Mouse (Mus musculus) midbrain, postnatal 0 days (tissue): ENCODE measurements around the gene Clec1b. TPM values are rescaled to one million over a fixed set of nuclear protein-coding genes. Genes with fewer than 3 reads are reported as not detected.

Source experiments
- ATAC-seq: fragments of 200-750 bp; cut with Nextera tagmentation; 2 replicates; pipeline ENCODE4 v1.8.0; 2017; ENCODE audit warnings: moderate number of reproducible peaks, mild to moderate bottlenecking, moderate TSS enrichment, moderate library complexity; ENCODE audit not compliant: low FRiP score
- DNase-seq: peaks from one replicate; pipeline ENCODE4 v3.0.0-alpha.2; 2015; ENCODE audit warnings: low spot score
- H3K27ac ChIP-seq: fragments of 300-500 bp; sonication (generic); 2 replicates; pipeline ENCODE4 v1.5.1; 2014; ENCODE audit warnings: low read depth, mild to moderate bottlenecking, low read length, mixed read lengths
- H3K27me3 ChIP-seq: fragments of 300-500 bp; sonication (generic); 2 replicates; pipeline ENCODE4 v1.6.1; 2014; ENCODE audit warnings: low read length, control low read depth, mixed read lengths; ENCODE audit not compliant: insufficient read depth
- H3K36me3 ChIP-seq: fragments of 300-500 bp; sonication (generic); 2 replicates; pipeline ENCODE4 v1.6.1; 2014; ENCODE audit warnings: low read length, control low read depth, mixed read lengths; ENCODE audit not compliant: insufficient read depth
- H3K4me1 ChIP-seq: fragments of 300-500 bp; sonication (generic); 2 replicates; pipeline ENCODE4 v1.6.1; 2014; ENCODE audit warnings: mild to moderate bottlenecking, control low read depth, antibody characterized with exemption, low read length, mixed read lengths; ENCODE audit not compliant: insufficient read depth
- H3K4me2 ChIP-seq: fragments of 300-500 bp; sonication (generic); 2 replicates; pipeline ENCODE4 v1.6.1; 2014; ENCODE audit warnings: low read depth, mild to moderate bottlenecking, low read length, mixed read lengths; ENCODE audit not compliant: poor library complexity, severe bottlenecking
- H3K4me3 ChIP-seq: fragments of 300-500 bp; sonication (generic); 2 replicates; pipeline ENCODE4 v1.5.1; 2014; ENCODE audit warnings: low read depth, mild to moderate bottlenecking, low read length, moderate library complexity
- H3K9ac ChIP-seq: fragments of 300-500 bp; sonication (generic); replicated peaks from 2 replicates; pipeline ENCODE4 v1.6.1; 2014; ENCODE audit warnings: mild to moderate bottlenecking, low read length, moderate library complexity, mixed read lengths; ENCODE audit not compliant: poor library complexity, severe bottlenecking
- H3K9me3 ChIP-seq: fragments of 300-500 bp; sonication (generic); 2 replicates; pipeline ENCODE4 v1.6.1; 2016; ENCODE audit warnings: low read length, control low read depth
- CTCF ChIP-seq: IDR thresholded peaks from 2 replicates; pipeline ENCODE4 v1.5.1; 2016; ENCODE audit warnings: antibody characterized with exemption, mild to moderate bottlenecking
- WGBS: fragments of 180-500 bp; shearing (Covaris S2); extraction: QIAGEN DNeasy Blood & Tissue Kit; methylation state at CpG from one replicate; pipeline ENCODE4 v1.1.7; 2014; 5-methylcytosine and 5-hydroxymethylcytosine counted together
- polyA plus RNA-seq: library from polyadenylated mRNA; unstranded; fragments of >200 nt; fragmentation: Nextera tagmentation; extraction: Ambion mirVana; gene quantifications from 2 replicates; pipeline ENCODE4 v1.2.1, GENCODE M21; 2015
- total RNA-seq: library from RNA; depleted of rRNA; stranded (reverse); fragments of >200 nt; gene quantifications from 2 replicates; pipeline ENCODE4 v1.2.3, GENCODE M21; 2014

Gene Clec1b
- total and polyA plus RNA-seq, 2 experiments from 2014 or later, result 0.46 TPM; not detected in 1

DNA sequence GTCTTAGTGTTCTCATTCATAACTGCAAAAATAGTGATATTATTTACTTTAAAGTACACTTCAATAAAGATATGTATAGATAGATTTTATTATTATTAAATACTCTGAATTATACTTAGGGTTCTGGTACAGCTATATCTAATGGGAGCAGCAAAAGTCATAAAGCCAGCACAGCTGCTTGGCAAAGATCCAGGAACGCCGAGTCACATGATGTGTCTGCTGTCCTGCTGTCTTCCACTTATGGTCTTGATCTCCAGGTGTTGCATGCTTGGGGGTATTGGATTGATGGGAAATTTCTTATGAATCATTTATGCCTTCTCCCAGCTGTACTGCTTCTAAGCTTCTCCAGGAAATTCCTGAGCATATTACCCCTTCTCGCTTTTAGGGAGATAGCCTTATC, 13.6 kb upstream of the Clec1b start:
- Histone ChIP-seq H3K4me1 (no peaks in the 10 kb centered on the region), H3K27me3 (no peaks in the 10 kb centered on the region), H3K4me2 (no peak overlapping the region), H3K36me3 (no peaks in the 10 kb centered on the region), H3K9me3 (no peaks in the 10 kb centered on the region), H3K27ac (no peak overlapping the region), H3K9ac (no peak overlapping the region), H3K4me3 (no peak overlapping the region)
- WGBS, result 85% methylated on average over 3 of the region's 3 CpGs
- no peak for TF ChIP-seq CTCF
- ATAC-seq (no peak), DNase-seq (no peak)

DNA sequence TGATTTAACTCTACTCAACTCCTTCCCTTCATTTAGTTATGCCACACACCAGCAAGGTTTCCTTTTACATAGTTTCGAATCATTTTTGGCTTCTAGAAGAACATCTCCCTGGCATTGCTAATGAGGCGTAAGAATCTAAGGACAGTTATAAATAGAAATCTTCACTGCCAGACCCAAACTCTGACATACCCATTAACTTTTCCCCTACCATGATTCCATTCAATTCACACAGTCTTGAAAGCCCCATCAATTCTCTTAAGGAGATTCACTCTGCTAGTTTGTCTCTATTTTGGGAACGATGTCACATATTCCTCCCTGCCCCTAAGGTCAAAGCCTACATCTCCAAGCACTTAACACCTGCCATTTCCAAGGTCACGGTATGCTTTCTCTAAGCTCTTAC, 12.1 kb upstream of the Clec1b start:
- Histone ChIP-seq H3K9me3 (no peaks in the 10 kb centered on the region), H3K36me3 (no peaks in the 10 kb centered on the region), H3K27ac (no peak overlapping the region), H3K4me2 (no peak overlapping the region), H3K4me1 (no peaks in the 10 kb centered on the region), H3K9ac (no peak overlapping the region), H3K27me3 (no peaks in the 10 kb centered on the region), H3K4me3 (no peak overlapping the region)
- ATAC-seq (no peak), DNase-seq (peak; percentile 48)
- no peak for TF ChIP-seq CTCF
- 71% methylated on average over 4 of the region's 4 CpGs for WGBS

DNA sequence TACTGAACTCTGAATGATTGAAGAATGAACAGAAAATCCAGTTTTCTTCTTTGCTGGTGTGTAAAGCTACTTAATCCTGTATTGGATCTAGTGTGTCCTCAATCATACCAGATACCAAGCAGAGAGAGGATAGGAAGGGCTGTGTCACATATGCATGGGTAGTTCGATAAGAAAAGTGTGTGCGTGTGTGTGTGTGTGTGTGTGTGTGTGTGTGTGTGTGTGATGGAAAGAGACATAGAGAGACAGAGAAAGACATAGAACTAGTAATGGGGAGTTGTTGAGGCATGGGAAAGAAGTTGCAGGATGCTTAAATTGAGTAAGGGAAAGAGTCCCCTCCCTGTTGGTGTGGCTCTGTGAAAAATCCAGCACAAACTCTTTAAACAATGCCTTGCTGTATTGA, 11.3 kb upstream of the Clec1b start, which contains the start of gene Clec12b:
TSS of gene Clec12b (minus strand) at position 101 of the 400 bp plus-strand sequence.
- Histone ChIP-seq H3K36me3 (no peaks in the 10 kb centered on the region), H3K9me3 (no peaks in the 10 kb centered on the region), H3K27me3 (no peaks in the 10 kb centered on the region), H3K9ac (no peak within 1 kb of the TSS), H3K27ac (no peak within 1 kb of the TSS), H3K4me3 (no peak within 1 kb of the TSS), H3K4me1 (no peaks in the 10 kb centered on the region), H3K4me2 (no peak within 1 kb of the TSS)
- TF ChIP-seq CTCF, result no peak
- 71% methylated on average over 2 of the region's 2 CpGs for WGBS
- ATAC-seq (no peak), DNase-seq (no peak)

DNA sequence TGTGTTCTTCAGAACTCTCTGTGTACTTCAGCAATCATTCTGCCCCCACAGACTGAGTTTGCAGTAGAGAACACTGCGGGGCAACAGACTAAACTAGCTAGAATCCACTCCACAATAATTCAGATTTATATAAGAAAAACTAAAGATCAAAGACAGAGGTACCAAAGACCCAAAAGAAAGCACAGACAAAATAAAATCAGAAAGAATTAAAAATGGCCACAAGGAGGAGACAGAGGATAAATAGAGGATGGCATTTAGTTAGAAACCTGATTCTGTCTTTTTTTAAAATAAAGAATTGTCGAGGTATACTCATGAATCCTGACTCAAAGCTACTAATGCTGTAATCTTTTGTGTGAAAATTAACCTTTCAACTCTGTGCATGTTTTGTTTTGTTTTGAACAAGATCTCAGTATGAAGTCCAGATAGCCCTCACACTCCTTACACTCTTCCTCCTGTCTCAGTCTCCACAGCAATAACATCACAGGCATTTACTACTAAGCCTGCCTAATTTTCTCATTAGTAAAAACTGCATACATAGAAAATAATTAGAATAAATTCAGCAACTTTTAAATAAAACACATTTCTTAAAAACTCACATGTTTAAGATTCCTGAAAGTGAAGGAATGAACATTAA, 3.9 kb upstream of the Clec1b start:
- Histone ChIP-seq H3K9me3 (no peaks in the 10 kb centered on the region), H3K27ac (no peak overlapping the region), H3K36me3 (no peaks in the 10 kb centered on the region), H3K4me3 (no peak overlapping the region), H3K4me1 (no peaks in the 10 kb centered on the region), H3K4me2 (no peak overlapping the region), H3K27me3 (no peaks in the 10 kb centered on the region), H3K9ac (no peak overlapping the region)
- peak; percentile 87 for TF ChIP-seq CTCF
- WGBS, result 23% methylated on average over 2 of the region's 2 CpGs
- ATAC-seq (peak; percentile 58; the same call in 1 of the 2 replicates), DNase-seq (peak; percentile 41)

DNA sequence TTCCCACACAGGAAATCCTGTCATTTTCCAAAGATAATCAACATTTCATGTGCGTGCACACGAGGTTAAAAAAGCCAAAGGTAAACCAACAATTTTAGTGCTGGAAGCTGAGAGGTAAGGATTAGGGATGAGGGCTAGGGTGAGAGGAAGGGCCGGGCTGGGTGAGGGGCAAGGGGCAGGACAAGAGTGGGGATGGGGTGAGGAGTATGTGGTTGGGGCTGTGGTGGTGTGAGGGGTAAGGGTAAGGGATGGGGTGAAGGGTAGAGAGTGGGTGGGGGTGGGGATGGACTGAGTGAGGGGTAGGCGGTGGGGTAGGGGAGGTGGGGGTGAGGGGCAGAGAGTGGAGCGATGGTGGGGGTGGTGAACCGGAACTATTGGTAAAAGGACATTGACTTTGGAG, 3.4 kb upstream of the Clec1b start:
- 79% methylated on average over 6 of the region's 6 CpGs for WGBS
- no peak for DNase-seq

DNA sequence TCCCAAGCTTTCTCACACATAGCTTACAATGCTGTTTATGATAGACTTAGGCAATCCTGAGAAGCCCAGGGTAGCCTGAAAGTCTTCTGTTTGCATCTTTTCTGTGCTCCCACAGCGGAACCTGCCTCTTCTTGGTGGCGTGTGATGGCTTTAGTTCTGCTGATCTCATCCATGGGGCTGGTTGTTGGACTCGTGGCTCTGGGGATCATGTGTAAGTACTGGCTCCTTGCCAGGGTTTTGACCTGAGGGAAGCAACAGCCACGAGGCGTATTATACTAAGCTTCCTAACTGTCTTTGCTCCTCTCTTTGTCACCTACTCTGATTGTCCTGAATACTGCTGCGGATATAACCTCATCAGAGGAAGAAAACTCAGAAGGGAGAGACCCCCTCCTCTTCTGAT, 2.8 kb downstream of the Clec1b start:
- no peaks in the 10 kb centered on the region for H3K36me3 ChIP-seq
- ATAC-seq, result no peak
- no peak overlapping the region for H3K9ac ChIP-seq
- no peak overlapping the region for H3K4me2 ChIP-seq
- no peaks in the 10 kb centered on the region for H3K4me1 ChIP-seq
- H3K9me3 ChIP-seq, result no peaks in the 10 kb centered on the region
- no peak overlapping the region for H3K27ac ChIP-seq
- 52% methylated on average over 6 of the region's 6 CpGs for WGBS
- no peak for DNase-seq
- H3K4me3 ChIP-seq, result no peak overlapping the region
- no peaks in the 10 kb centered on the region for H3K27me3 ChIP-seq
- TF ChIP-seq CTCF, result no peak

More for the DNA sequence above, 3.4 kb upstream of the Clec1b start:
- H3K9me3 ChIP-seq, result no peaks in the 10 kb centered on the region
- H3K4me1 ChIP-seq, result no peaks in the 10 kb centered on the region
- no peak for TF ChIP-seq CTCF
- H3K9ac ChIP-seq, result no peak overlapping the region
- H3K27ac ChIP-seq, result no peak overlapping the region
- H3K27me3 ChIP-seq, result no peaks in the 10 kb centered on the region
- H3K4me3 ChIP-seq, result no peak overlapping the region
- no peaks in the 10 kb centered on the region for H3K36me3 ChIP-seq
- H3K4me2 ChIP-seq, result no peak overlapping the region
- ATAC-seq, result peak; percentile 66; the same call in 1 of the 2 replicates
